Mouse (Mus musculus) adrenal gland (tissue): Measurements from ENCODE around the gene Fam222b.
"Not testable (repeated sequence)": the region's sequence is repeated elsewhere in the genome, so short reads cannot be mapped to it uniquely, and the experiment has no call there.

Source experiments
- intact Hi-C: fragments of 180-260 bp; cut with DNase I; formaldehyde crosslinking; loops from one replicate; pipeline ENCODE4 v1.15.1; 2025

The Fam222b gene

DNA sequence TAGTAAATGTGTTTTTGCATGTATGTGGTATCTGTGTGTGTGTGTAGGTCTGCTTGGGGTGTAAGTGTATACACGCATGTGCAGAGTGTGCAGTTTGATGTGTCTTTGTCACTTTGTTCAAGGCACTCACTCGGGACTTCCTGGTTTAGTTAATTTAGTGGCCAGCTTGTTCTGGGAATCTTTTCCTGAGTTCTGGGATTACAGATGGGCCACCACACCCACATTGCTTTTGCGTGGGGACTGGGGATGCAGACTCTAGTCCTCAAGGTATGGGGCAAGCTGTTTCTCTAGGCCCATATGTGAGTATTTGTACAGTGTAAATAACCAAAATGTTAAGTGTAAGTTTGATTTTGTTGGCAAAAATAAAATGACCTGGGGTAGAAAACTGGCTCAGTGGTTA lies 39.9 kb downstream of the Fam222b start:
- intact Hi-C loops, result no loop called here

DNA sequence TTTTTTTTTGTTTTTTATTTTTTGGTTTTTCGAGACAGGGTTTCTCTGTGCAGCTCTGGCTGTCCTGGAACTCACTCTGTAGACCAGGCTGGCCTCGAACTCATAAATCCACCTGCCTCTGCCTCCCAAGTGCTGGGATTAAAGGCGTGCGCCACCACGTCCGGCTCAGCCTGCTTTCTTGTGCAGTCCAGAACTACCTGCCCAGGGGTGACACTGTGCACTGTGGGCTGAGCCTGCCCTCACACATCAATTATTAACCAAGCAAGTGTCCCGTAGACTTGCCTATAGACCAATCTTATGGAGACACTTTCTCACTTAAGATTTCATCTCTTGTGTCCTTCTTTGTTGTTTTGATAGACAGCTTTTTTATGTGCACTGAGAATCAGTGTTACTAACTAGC lies 40.9 kb downstream of the Fam222b start:
- intact Hi-C loops, result not testable (repeated sequence)

DNA sequence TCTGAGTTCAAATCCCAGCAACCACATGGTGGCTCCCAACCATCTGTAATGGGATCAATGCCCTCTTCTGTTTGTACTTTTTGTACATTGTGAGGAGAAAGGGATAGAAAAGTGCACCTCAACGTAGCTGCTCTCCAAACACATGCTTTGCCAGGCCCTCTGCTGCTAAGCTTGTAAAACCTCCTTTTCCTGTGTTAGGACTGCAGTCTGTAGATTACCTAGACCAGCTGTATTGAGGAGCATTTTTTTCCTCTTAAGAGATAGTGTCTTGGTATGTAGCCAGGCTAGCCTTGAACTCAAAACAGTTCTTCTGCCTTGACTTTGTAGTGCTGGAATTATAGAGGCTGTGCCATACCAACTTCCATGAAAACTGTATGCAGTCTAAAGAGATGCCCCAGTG lies 41.7 kb downstream of the Fam222b start:
- intact Hi-C loops, result no loop called here

DNA sequence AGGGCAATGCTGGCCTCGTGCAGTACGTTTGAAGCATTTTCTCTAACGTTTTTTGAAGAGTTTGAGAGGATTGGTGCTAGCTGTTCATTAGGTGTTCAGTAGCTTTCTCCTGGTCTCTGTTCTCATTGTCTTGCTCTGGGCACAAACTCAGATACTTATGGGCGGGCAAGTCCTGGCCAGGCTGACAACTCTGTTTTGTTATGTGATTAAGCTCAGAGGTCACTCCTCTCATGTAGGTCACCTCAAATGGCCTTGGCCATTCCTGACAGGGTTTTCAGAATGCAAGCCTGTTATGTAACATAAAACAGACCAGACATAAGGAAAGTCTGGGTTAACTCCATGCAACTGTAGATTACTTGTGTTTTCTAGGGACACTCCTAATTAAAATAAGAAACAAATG lies 43.1 kb downstream of the Fam222b start:
- intact Hi-C loops, result no loop called here

DNA sequence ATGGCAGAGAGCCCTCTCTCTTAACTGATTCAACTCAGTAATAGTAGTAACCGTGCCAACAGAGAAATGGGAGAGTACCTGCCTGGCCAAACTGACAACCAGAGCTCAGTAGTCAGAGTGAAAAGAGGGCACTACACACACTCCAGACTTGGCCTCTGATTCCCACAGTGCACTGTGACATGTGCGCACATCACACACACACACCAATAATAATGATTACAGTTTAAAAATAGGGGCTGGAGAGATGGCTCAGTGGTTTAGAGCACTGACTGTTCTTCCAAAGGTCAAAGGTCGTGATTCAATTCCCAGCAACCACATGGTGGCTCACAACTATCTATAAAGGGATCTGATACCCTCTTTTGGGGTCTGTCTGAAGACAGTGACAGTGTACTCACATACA lies 43.6 kb downstream of the Fam222b start:
- intact Hi-C loops, result no loop called here

DNA sequence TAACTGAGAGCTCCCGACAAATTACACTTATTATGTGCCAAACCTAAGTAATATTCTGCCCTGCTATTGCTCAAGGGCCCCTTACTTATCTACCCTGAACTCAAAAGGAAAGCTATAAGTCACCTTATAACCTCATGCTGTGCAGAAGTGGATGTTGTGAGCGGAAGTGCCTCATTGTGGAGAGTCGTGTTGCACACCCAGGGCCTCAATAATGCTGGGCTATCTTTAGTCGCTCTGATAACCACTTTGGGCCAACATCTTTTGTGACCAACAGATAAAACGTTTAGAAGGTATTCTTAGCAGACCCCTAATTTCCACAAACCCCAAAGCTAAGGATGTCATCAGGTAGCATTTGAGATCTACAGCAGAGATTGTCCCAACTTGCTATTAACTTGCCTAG lies 46.2 kb downstream of the Fam222b start:
- intact Hi-C loops, result no loop called here

DNA sequence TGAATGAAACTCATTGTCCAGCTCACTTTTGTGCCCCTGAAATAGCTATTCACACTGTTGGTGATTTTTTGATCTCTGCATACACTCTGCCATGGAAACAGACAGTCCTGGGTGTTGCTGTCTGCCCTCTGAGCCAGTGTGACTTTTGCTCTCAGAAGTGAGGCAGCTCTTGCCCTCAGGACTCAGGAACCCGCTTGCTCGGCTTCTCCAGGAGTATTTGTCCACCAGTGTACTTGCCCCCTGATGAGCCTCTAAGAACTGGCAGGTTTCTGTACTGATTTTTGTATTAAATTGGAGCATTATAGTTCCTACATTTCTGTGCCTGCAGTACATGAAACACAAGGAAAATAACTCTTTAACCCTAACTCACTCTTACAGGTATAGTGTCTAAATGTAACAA lies 49.1 kb downstream of the Fam222b start:
- intact Hi-C loops, result no loop called here

DNA sequence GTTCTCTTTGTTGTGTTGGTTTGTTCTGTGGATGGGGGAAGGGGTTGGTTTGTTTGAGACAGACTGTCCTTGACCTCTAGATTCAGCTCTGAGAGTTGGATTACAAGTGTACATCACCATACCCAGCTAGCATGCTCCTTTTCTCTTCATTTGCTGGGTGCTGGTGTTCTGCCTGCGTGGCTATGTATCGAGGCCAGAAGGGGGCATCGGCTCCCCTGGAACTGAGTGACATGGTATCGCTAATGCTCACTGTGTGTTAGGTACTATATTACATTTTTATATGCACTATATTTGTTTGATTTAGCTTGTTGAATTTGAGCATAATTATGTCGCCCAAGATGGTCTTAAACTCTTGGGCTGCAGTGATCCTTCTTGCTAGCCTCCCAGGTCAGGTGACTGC lies 51.7 kb downstream of the Fam222b start:
- intact Hi-C loops, result no loop called here

DNA sequence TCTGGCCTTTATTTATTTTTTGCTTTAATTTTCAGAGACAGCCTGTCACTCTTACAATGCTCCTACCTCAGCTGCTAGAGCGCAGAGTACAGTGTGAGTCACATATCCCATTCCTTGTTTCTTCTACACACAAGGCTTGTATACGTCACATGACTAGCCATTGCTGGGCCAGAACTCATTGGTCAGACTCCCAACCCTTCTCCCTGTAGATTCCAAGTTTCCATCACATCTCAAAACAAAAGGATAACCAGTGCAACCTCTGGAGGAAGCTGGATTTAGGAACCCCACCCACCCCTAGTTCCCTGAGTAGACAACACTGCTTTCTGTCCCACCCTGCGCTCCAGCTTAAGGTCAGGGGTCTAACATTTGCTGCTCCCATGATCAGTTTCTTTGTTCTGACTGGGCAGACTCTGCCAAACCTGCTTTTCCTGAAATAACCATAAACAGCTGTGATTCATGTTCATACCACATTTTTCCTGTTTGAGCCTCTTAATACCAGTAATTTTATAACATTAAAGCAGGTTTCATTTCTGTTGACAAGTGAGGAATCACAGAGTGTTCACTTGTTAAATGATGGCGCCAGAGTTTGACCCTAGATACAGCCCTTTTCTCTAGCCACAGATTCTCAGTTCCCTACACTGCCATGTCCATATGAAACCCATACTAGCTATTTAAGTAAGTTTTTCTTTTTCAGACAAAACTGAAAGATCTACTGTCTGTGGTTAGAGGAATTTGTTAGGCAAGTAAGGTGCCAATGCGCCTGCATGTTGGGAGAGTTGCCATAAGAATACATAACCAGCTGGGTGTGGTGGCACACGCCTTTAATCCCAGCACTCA lies 52.5 kb downstream of the Fam222b start:
- intact Hi-C loops, result no loop called here

DNA sequence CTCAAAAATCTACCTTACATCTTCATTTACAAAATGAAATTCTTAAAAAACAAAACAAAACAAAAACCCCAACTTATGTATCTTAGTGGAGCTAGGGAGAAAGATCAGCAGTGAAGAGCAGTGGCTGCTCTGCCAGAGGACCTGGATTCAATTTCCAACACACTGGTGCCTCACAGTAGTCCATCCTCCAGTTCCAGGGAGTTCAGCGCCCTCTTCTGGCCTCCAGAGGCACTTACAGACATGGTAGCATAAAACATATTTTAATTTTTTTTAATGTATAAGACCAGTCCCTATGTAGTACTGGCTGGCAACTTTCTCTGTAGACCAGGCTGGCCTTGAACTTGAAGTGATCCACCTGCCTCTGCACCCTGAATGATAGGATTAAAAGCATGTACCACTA lies 56.7 kb downstream of the Fam222b start:
- intact Hi-C loops, result loop anchor here (5.0 kb wide), 2 partner anchors 54 to 89 kb away; no protein-coding TSS in a partner anchor

DNA sequence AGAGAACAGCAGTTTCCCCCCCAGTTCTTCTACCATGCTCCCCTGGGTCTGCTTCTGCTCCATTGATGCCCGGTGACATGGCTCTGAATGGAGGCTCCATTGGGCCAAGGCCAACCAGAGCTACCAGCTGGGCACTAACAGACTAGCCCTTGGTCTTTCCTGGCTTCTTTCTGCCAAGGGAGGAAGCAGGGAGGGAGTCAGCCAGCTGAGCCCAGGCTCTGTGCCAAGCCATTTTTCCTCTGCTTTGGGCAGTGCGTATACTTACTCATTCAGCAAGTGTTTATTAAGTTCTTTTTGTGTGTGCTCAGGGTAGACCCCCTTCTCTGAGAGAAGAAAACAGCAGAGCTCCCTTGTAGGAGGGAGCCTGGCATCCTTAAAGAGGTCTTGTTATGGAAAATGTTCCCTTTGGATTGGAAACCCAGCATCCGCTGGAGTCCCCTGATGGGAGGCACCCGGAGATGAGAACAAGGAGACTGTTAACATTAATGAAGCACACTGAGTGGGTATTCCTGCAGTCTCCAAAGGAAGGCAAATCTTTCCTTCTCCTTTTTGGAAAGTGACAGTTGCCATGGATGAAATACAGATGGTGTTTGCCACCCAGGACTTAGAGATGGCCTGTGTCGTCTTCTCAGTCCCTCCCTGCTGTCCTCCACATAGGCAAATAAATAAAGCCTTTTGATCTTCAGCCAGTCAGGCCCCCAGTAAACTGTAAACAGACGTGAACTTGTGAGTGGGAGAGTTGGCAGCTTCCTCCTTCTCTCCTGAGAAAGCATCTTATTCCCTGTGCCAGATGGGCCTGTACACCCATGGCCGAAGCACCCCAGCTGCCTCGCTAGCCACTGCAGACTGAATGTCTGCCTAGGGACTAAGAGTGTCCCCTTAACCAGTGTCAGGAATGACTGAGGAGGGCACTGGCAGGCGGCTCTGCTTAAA lies 58.1 kb downstream of the Fam222b start:
- intact Hi-C loops, result loop anchor here (5.0 kb wide), 2 partner anchors 55 to 90 kb away; no protein-coding TSS in a partner anchor

DNA sequence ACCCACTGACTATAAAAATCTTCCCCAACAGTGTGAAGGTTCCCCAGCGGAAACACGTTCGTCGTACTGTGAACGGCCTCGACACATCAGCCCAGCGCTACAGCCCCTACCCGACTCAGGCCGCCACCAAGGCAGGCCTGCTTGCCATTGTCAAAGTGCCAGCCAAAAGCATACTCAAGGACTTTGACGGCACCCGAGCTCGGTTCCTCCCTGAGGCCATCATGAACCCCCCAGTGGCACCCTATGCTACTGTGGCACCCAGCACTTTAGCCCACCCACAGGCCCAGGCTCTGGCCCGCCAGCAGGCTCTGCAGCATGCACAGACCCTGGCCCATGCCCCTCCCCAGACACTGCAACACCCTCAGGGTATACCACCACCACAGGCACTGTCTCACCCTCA lies 59.3 kb downstream of the Fam222b start:
- intact Hi-C loops, result loop anchor here (5.0 kb wide), 2 partner anchors 56 to 91 kb away; no protein-coding TSS in a partner anchor

DNA sequence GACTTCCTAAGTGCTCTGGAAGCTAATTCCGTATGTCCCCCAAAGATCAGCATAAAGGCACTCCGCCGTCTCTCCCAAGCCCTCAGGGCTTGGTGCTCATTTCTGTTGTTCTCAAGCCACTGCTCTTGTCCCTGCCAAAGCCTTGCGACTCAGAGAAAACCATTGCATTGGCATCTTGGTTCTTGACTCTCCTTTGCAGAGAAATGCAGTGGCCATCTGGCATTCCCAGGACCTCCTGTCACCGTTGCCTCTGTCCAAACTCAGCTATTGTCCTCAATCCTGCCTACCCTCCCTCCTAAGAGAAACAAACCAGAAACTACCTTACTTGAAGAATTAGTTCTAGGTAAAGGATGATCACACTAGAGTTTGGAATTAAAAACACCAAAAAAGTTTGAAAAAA lies 61.2 kb downstream of the Fam222b start:
- intact Hi-C loops, result no loop called here

DNA sequence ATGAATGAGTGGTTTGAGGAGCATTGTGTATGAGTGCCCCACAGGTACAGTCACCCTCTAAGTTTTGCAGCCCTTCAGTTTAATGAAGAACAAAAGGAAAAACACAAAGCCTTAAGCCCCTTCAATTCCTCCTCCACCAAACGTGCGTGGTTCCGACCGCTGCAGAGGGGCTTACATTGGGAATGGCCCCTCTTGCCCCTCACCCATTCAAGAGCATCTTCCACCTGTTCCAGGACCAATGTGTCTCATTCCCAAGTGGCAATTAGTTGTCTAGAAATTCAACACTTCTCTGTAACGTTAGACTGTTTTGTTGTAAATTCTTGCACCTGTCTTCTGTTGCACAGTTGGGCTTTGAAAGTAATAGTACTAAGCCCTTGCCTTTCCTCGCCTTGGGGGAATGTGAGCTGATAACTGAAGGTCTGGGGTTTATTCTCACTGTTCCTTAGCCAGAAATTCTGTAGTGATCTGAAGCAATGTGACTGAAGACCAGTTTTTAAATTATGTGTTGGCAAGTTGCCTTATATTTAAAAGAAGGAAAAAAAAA lies 61.8 kb downstream of the Fam222b start:
- intact Hi-C loops, result no loop called here

DNA sequence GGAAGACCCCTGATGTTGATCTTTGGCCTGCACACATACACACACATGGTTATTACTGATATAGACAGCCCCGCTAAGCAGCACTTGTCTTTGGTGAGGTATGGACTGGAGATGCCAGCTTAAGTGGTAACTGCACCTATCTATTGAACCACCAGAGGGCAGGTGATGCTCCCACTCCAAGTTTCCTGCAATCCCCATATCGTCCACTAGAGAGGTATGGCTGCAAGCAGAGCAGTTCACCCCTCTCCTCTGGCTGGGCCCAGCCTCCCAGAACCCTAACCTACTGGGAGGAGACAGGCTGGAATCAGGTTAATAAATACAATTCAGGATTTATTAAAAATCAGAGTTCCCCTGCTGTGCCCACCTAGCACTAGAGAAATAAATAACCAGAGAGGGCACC lies 64.6 kb downstream of the Fam222b start:
- intact Hi-C loops, result loop anchor here (2.0 kb wide), 1 partner anchor 18 kb away; the partner anchor contains the start of genes Nek8 and Tlcd1

DNA sequence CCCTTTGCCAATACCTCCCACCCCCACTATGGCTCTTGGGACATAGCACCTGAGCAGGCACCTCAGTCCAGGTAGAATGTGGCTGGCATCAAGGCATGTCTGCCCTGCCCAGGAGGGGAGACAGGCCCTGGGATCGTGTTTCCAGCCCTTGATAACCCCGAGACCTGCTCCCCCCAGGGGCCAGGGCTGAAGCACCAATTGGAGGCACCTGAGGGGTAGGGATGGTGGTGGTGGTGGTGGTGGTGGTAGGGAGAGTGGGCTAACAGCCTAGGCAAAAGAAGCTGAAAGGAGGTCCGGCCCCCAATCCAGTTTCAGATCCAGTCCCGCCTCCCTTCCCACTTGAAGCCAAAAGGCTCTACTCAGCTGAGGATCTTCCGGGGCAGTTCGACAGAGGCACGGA lies 65.1 kb downstream of the Fam222b start:
- intact Hi-C loops, result loop anchor here (2.0 kb wide), 1 partner anchor 17 kb away; the partner anchor contains the start of genes Nek8 and Tlcd1

DNA sequence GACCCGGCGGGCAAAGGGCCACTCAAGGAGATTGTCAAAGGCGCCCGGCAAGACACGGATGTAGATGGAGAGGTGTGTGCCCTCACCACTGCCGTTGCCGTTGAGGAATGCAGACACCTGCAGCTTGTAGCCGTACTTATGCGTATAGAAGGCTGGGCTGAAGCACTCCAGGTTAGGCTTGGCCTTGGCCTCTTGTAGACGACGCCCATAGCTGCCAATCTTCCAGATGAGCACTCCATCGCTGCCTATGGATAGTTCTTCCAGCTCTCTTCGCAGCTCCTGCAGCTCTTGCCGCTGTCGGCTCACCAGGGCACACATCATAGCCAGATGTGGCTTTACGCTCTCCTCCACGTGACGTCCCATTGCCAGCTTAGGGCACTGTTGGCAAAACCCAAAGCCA lies 65.7 kb downstream of the Fam222b start:
- intact Hi-C loops, result no loop called here

DNA sequence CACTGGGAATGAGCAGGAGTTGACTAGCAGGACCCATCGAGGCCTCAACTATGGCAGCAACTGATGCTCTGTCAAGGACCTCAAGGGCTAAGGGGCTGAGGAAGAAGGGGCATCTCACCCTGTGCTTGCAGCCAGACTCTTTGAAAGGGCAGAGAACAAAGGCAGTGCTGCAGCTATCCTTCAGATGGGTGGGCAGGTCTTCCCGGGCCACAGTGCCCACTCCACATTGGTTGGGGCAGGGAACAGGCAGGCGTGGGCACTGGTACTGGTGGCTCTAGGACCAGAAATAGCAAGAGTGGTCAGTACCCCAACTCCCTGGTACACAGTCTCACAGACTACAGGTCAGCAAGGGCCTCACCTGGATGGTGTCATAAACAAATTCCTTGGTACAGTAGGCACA lies 66.2 kb downstream of the Fam222b start:
- intact Hi-C loops, result no loop called here

DNA sequence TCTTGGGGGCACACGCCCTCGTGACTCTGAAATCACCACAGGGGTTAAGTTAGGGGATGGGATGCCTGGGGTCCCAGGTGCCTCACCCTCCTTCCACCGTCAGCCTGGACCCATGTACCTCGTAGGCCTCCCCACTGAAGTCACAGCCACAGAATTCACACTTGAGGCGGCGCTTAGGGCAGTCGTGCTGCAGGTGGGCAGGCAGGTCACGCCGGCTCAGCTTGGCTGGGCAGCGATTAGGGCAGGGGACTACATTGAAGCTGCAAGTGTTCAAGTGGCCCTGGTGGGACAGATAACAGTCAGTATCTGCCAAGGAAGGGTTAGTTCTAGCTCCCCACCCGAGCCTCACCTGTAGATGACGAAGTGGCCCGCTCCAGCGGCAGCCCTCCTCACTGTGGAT lies 66.7 kb downstream of the Fam222b start:
- intact Hi-C loops, result no loop called here

DNA sequence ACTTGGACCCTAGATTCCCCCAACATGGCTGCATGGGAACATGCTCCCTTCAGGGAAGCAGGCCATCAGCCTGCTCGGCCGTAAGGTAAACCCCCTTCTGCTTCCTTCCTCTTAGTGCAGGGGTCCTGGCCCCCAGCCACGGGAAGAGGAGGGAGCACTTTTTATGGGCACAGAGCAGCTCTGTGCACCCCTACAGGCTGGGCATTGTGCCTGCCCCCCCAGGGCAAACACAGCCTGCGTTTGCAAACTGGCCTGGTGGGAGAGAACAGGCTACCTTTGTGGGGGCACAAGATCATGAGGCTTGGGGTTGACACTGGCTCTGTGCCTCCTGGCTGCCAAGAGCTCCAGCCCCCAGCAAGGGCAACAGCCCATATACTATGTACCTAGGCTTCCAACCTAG lies 67.5 kb downstream of the Fam222b start:
- intact Hi-C loops, result no loop called here

DNA sequence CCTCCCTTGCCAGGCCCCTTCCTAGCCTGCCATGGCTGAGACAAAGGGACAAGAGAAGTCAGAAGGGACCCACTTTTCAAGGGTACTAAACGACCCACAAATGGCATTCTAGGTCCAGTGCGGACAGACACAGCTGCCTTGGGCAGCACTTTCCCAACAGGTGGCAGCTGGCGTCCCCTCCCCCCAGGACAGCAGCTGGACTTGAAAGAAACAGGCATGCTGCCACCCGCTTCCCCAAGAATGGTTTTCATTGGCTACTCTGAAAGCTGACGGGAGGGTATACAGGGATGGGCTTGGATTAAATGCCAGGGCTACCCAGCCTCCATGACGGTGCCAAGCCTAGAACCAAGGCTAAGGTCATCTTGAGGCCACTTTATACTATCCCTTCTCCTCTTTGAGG lies 68.0 kb downstream of the Fam222b start:
- intact Hi-C loops, result no loop called here

DNA sequence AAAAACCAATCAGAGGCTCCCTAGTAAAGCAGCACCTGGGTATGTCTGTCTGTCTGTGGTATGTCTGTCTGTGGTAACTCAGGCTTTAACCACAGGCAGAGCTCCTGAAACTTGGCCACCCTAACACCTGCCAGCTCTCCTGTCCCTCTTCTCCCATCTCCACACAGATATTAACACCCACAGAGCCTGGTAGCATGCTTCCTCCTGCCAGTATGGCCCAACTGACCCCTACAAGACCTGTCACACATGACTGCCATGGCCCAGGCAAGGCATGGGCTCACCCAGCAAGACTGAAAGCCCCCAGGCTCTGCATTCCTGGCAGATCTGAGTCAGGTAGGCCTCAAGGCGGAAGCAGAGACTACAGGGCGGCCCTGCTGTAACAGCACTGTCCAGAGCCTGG lies 68.6 kb downstream of the Fam222b start:
- intact Hi-C loops, result no loop called here
